Mouse (Mus musculus): ENCODE measurements around the gene Prl2a1.
"Not testable (repeated sequence)": the region's sequence is repeated elsewhere in the genome, so short reads cannot be mapped to it uniquely, and the experiment has no call there.

Prl2a1 gene

GRCm38 (mm10) chr13:27801354-27801753 lies at the start of gene Prl2a1:
Prl2a1 (plus strand) TSS chr13:27801654.
- DNase-seq = no peak

GRCm38 (mm10) chr13:27780704-27781103 lies 20.8 kb upstream of the Prl2a1 start, which contains the start of gene Prl7c1:
Prl7c1 (minus strand) TSS chr13:27780804.
- DNase-seq = not testable (repeated sequence)

GRCm38 (mm10) chr13:27799303-27799702 lies 2.2 kb upstream of the Prl2a1 start:
- DNase-seq = no peak

- no peak for DNase-seq
Measured at GRCm38 (mm10) chr13:27802765-27803164, 1.3 kb downstream of the Prl2a1 start.

- DNase-seq = no peak
Measured at GRCm38 (mm10) chr13:27849042-27849441, 47.6 kb downstream of the Prl2a1 start, which contains the start of gene Prl2c1. Prl2c1 (plus strand) TSS chr13:27849342.

Measured in right cerebral cortex, postnatal 4 days (tissue).